Mouse (Mus musculus) embryonic fibroblast, embryonic 13.5 days (primary cell): ENCODE measurements around the gene Tenm2.

Experiments
- CTCF ChIP-seq: IDR thresholded peaks from 2 replicates; pipeline ENCODE4 v1.5.1; 2011; ENCODE audit warnings: mild to moderate bottlenecking, control low read depth, low read length, moderate library complexity, borderline replicate concordance; ENCODE audit not compliant: insufficient read depth
- POLR2A ChIP-seq: IDR thresholded peaks from 2 replicates; pipeline ENCODE4 v1.6.1; 2011; ENCODE audit warnings: low read depth, mild to moderate bottlenecking, control low read depth, low read length, moderate library complexity

- TF ChIP-seq CTCF (no peak), POLR2A (no peak)
Measured at GRCm38 (mm10) chr11:36153011-36153410, 1082.8 kb downstream of the Tenm2 start.
